Mouse (Mus musculus): ENCODE results near the gene Btnl4.

- TF ChIP-seq CTCF (IDR thresholded peaks at IDR 0.05; ENCODE audit: control insufficient read depth, insufficient read depth, insufficient read length): no peak
- no peak for TF ChIP-seq MAX (IDR thresholded peaks at IDR 0.05)
Observed at GRCm38 (mm10) chr17:34441990-34442389, 35.1 kb downstream of the Btnl4 start.

All from C2C12 (cell line).